Mouse (Mus musculus) ES-Bruce4 (cell line): ENCODE measurements around the gene Dlgap1.

Source experiments
- CTCF ChIP-seq: IDR thresholded peaks from one replicate; pipeline ENCODE4 v1.8.1; 2011; ENCODE audit warnings: low read depth, low read length
- EP300 ChIP-seq: IDR thresholded peaks from 2 replicates; pipeline ENCODE4 v1.6.1; 2011; ENCODE audit warnings: low read depth, low read length; ENCODE audit not compliant: insufficient read depth
- POLR2A ChIP-seq: IDR thresholded peaks from one replicate; pipeline ENCODE4 v1.8.1; 2011; ENCODE audit warnings: low read length; ENCODE audit not compliant: insufficient read depth

- TF ChIP-seq CTCF (no peak), EP300 (no peak), POLR2A (no peak)
Measured at GRCm38 (mm10) chr17:70308364-70309231, 339.7 kb downstream of the Dlgap1 start.
